Mouse (Mus musculus) bone marrow, adult 2 months (tissue): ENCODE data around the gene Celsr1. TPM values are rescaled to one million over a fixed set of nuclear protein-coding genes. Genes with fewer than 3 reads are reported as not detected.
A peak's percentile ranks its signal among the peaks of the same experiment; 100 is the strongest.

Experiments used
- H3K27ac ChIP-seq: fragments of 200-500 bp; 2 replicates; pipeline ENCODE4 v1.5.1; 2012; ENCODE audit warnings: low read depth, mild to moderate bottlenecking, control low read depth, inconsistent platforms, low read length; ENCODE audit not compliant: control insufficient read depth, poor library complexity, insufficient read depth
- H3K4me1 ChIP-seq: fragments of 200-500 bp; 2 replicates; pipeline ENCODE4 v1.6.1; 2011; ENCODE audit warnings: low read length; ENCODE audit not compliant: control insufficient read depth, insufficient read depth
- H3K4me3 ChIP-seq: fragments of 200-500 bp; replicated peaks from 2 replicates; pipeline ENCODE3; 2011; ENCODE audit warnings: mild to moderate bottlenecking, low read depth, low read length, control low read depth; ENCODE audit not compliant: control insufficient read depth
- CTCF ChIP-seq: fragments of 200-500 bp; IDR thresholded peaks from 2 replicates; pipeline ENCODE4 v1.5.1; 2011; ENCODE audit warnings: low read length, control low read depth; ENCODE audit not compliant: control insufficient read depth, insufficient read depth
- POLR2A ChIP-seq: fragments of 200-500 bp; IDR thresholded peaks from 2 replicates; pipeline ENCODE4 v1.6.1; 2011; ENCODE audit warnings: low read depth, mild to moderate bottlenecking, control low read depth, low read length, borderline replicate concordance; ENCODE audit not compliant: control insufficient read depth
- WGBS: fragments of 180-500 bp; shearing (Covaris S2); methylation state at CpG from one replicate; pipeline ENCODE4 v1.1.7; 2018; 5-methylcytosine and 5-hydroxymethylcytosine counted together
- polyA plus RNA-seq: library from polyadenylated mRNA; stranded (reverse); fragments of >200 nt; gene quantifications from 2 replicates; pipeline ENCODE4 v1.2.4, GENCODE M21; 2011; ENCODE audit warnings: low replicate concordance; ENCODE audit not compliant: missing spikeins, insufficient read depth, insufficient read length

The Celsr1 gene
- polyA plus RNA-seq, 1 experiment: 4.2 TPM

- Histone ChIP-seq H3K4me1 (no peaks in the 10 kb centered on the region; the same call in 1 of the 2 replicates), H3K27ac (no peak overlapping the region), H3K4me3 (no peak overlapping the region)
- 82% methylated on average over 5 of the region's 5 CpGs for WGBS
- no peak for TF ChIP-seq POLR2A
- TF ChIP-seq CTCF: no peak
Observed at GRCm38 (mm10) chr15:86077934-86078333, 44.4 kb upstream of the Celsr1 start.

GRCm38 (mm10) chr15:86076378-86076777, 42.8 kb upstream of the Celsr1 start:
- WGBS: 77% methylated on average over 8 of the region's 8 CpGs
- TF ChIP-seq CTCF (no peak), POLR2A (no peak)
- Histone ChIP-seq H3K27ac (no peak overlapping the region), H3K4me1 (peaks cover 2% of the 10 kb centered on the region; the same call in 1 of the 2 replicates), H3K4me3 (no peak overlapping the region)

DNA sequence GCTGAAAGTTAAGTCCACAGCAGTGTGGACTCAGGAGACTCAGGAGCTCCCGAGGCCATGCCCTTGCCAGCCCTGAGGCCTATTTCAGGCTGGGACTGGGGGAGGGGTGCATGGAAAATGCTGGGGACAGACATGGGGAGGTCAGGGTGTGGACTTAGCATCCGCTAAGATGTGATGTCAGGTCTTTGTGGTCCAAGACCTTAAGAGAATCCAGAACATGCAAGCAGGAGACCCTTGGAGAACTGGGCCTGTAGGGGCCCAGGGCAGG, 42.4 kb upstream of the Celsr1 start:
- Histone ChIP-seq H3K4me3 (no peak overlapping the region), H3K4me1 (peaks cover 4% of the 10 kb centered on the region), H3K27ac (no peak overlapping the region)
- no peak for TF ChIP-seq CTCF
- WGBS: 89% methylated on average over 2 of the region's 2 CpGs

DNA sequence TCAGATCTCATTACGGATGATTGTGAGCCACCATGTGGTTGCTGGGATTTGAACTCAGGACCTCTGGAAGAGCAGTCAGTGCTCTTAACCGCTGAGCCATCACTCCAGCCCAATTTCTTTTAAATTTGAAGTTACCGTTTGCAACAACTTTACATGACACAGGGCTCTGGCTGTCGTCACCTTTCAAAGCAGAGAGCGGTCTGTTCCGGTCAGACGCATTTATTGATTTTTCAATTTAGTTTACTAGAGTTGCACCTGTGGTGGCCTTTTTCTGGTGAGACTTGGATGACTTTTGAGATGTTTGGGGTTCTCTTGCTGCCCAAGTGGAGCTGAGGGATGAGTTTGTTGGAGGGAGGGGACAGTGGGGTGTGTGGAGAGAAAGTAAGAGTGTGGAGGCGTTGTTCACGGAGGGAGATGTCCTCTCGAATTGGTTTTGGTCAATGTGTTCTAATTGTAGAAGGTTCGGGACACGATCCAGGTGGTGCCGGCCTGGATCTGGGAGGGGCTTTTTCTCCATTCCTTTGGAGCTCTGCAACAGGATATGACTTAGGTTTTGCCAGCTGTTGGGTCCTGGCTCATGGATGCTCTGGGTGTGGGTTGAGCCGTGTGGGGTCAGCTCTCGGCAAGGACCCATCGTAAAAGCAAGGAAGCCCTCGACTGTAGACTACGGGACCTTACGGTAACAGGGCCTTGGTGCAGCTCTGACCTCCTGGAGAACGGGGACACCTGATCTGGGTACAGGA, 41.9 kb upstream of the Celsr1 start:
- Histone ChIP-seq H3K27ac (no peak overlapping the region), H3K4me1 (peaks cover 5% of the 10 kb centered on the region), H3K4me3 (no peak overlapping the region)
- WGBS: 93% methylated on average over 20 of the region's 20 CpGs
- TF ChIP-seq CTCF (no peak), POLR2A (no peak)

DNA sequence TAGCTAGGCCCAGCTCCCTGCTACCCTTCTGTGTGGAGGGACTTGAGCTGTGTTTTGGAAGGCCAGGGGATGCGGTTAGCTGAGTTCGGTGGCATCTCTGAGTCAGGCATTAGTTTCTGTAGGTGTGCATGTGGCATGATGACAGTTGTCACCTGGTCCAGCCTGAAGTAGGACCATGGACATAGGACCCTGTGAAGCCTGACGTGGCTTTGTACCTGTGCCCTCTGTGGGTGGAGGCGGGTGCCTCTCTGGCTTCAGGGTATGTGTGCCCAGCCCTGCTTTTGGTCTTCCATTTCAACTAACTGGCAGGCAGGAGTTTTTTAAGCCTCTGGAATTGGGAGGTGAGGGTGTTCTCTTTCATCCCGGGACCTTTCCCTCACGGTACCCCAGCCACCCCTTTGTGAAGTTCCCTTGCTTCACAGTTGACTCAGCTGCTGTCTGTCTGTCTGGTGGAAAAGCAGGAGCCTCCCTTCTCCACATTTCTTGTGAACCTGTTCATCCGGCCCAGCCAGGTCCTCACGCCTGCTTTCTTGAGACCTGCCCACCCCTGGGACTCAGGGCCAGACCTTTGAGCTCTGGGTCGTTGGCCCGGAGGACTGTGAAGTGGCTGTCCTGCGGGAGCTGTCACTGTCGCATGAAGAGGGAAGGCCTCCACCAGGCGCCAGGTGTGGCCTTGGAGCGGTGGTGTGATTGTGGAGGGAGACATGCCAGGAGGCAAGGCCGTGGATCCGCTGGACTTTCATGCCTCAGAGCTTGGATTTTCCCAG, 40.8 kb upstream of the Celsr1 start:
- no peak for TF ChIP-seq CTCF
- TF ChIP-seq POLR2A: no peak
- Histone ChIP-seq H3K4me1 (peaks cover 8% of the 10 kb centered on the region), H3K4me3 (no peak overlapping the region), H3K27ac (no peak overlapping the region)
- 90% methylated on average over 16 of the region's 16 CpGs for WGBS

DNA sequence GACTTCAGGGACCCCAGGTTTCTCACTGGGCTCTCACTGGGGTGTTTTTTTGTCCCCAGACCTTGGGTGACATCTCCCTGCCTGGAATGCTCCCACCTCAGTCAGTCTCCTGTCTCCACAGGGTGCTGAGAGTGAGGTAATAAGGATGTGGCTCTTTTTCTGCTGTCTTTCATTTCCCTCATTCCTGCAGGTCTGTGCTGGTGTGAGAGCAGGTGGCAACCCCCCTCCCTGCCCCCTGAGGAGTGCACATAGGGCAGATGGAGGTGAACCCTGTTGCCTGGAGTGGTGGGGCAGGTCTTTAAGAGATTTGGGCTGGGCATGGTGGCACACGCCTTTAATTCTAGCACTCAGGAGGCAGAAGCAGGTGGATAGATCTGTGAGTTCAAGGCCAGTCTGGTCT, 37.6 kb upstream of the Celsr1 start:
- peak overlapping the region; percentile 15; the same call in 1 of the 2 replicates for H3K27ac ChIP-seq
- WGBS: 60% methylated on average over 1 of the region's 1 CpGs
- H3K4me1 ChIP-seq: peaks cover 12% of the 10 kb centered on the region
- no peak overlapping the region for H3K4me3 ChIP-seq
- TF ChIP-seq CTCF: no peak
- TF ChIP-seq POLR2A: no peak

- no peak overlapping the region for H3K4me3 ChIP-seq
- WGBS: 8% methylated on average over 11 of the region's 11 CpGs
- H3K4me1 ChIP-seq: peaks cover 13% of the 10 kb centered on the region
- no peak for TF ChIP-seq POLR2A
- no peak for TF ChIP-seq CTCF
- peak overlapping the region; percentile 71; the same call in 1 of the 2 replicates for H3K27ac ChIP-seq
Observed at GRCm38 (mm10) chr15:86070368-86070767, 36.8 kb upstream of the Celsr1 start.

- Histone ChIP-seq H3K4me3 (no peak overlapping the region), H3K4me1 (peaks cover 24% of the 10 kb centered on the region), H3K27ac (peak overlapping the region; percentile 71)
- WGBS: 46% methylated on average over 10 of the region's 10 CpGs
- peak; percentile 5; the same call in 1 of the 2 replicates for TF ChIP-seq CTCF
- TF ChIP-seq POLR2A: no peak
Observed at GRCm38 (mm10) chr15:86069011-86069791, 35.6 kb upstream of the Celsr1 start.
